Mouse (Mus musculus): ENCODE measurements around the gene Foxi1. TPM values are rescaled to one million over a fixed set of nuclear protein-coding genes. Genes with fewer than 3 reads are reported as not detected.
A peak's percentile ranks its signal among the peaks of the same experiment; 100 is the strongest.
"Not testable (repeated sequence)": the region's sequence is repeated elsewhere in the genome, so short reads cannot be mapped to it uniquely, and the experiment has no call there.

Gene Foxi1
- total RNA-seq (2021), result not detected

GRCm38 (mm10) chr11:34207989-34208388, at the start of gene Foxi1:
Foxi1 (minus strand) TSS chr11:34208089.
- intact Hi-C loops (cut with DNase I), result no loop called here

DNA sequence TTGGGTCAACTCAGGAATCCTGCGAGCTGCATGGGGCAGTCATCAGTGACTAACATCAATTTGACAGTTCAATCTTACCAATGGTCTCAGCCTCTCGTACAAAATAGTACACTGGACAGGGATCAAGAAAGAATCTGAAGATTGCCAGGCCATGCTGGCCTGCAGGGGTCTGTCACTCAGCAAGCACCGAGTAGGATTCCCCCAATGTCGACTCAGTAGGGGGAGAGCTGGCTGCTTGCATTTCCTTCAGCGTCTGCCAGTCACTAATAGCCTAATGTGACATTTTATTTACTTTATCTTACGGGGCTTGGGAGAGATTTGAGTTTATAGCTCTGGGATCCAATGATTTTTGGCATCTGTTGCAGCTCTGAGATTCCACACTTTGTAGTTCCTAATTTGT, 35.1 kb upstream of the Foxi1 start:
- intact Hi-C loops (cut with DNase I), result no loop called here
- DNase-seq, result no peak

More at GRCm38 (mm10) chr11:34207989-34208388, at the start of gene Foxi1:
- DNase-seq, result no peak

DNA sequence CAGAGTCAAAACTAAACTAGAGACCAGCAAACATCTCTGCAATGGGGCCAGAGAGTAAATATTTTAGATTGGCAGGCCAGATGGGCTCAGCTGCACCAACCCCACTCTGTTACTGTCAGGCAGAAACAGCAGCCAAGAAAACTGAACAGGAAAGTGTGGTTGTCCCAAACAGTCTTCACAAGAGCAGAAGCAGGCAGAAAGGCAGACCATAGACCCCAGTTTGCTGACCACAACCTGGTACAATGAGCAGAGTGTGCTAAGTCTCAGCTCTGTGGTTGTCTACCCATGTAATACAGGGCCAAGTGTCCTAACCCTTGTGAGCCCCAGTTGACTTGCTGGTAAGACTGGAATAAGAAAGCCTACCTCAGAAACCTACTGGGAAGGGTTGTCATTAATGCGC, 32.4 kb upstream of the Foxi1 start:
- intact Hi-C loops (cut with DNase I), result no loop called here
- no peak for DNase-seq

DNA sequence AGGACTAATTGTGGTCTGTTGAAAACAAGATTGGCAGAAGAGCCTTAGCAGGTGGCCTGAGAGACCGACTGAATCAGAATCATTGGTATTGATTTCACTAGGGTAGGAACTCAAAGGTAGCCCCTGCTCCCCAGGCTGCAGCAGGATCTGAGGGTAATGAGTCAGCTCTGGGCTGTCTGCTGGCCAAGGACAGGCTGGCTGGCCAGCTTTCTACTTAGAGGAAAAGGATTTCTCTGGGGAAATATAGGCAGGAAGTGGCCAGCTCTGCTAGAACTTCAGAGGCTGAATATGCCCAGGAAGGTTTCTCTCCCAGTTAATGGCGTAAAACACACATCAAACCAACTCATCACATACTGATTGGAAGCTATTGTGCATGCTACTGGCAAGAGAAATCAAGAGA, 31.8 kb upstream of the Foxi1 start:
- peak; percentile 17 to 19 for DNase-seq
- intact Hi-C loops (cut with DNase I), result no loop called here

- no peak for DNase-seq
- intact Hi-C loops (cut with DNase I), result no loop called here
These were observed 29.0 kb upstream of the Foxi1 start for GRCm38 (mm10) chr11:34236885-34237284.

GRCm38 (mm10) chr11:34236091-34236759, 28.3 kb upstream of the Foxi1 start:
- peak in 1 of 2 experiments; percentile 10 for DNase-seq
- intact Hi-C loops (cut with DNase I), result no loop called here

GRCm38 (mm10) chr11:34228758-34229364, 21.0 kb upstream of the Foxi1 start:
- intact Hi-C loops (cut with DNase I), result loop anchor here (1.0 kb wide), 1 partner anchor 585 kb away; no protein-coding TSS in a partner anchor
- peak; percentile 45 to 77 for DNase-seq

DNA sequence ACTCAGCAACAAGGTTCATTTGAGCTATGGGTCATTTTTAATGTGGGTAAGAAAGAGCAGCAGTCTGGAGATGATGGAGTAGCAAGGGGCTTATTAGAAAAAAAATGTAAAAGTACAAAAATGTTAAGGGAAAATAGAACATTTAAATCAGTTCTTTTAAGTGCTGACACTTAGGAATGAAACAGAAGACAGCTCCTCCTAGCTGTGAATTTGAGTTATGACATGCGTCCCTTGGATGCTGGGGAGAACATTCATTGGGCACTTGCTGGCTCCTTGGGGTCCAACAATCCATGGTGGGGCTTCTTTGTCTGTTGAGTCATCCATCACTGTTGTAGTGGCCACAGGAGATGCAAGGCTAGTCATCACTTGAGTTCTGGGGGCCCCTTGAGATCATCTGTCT, 19.3 kb upstream of the Foxi1 start:
- no peak for DNase-seq
- intact Hi-C loops (cut with DNase I), result no loop called here

DNA sequence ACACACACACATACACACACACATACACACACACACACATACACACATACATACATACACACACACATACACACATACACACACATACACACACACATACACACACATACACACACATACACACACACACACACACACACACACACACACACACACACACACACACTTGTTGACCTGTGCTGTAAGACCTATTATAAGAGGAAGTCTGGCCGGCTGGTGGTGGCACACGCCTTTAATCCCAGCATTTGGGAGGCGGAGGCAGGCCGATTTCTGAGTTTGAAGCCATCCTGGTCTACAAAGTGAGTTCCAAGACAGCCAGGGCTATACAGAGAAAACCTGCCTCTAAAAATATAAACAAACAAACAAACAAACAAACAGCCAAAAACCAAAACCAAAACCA, 12.7 kb upstream of the Foxi1 start:
- intact Hi-C loops (cut with DNase I), result not testable (repeated sequence)

DNA sequence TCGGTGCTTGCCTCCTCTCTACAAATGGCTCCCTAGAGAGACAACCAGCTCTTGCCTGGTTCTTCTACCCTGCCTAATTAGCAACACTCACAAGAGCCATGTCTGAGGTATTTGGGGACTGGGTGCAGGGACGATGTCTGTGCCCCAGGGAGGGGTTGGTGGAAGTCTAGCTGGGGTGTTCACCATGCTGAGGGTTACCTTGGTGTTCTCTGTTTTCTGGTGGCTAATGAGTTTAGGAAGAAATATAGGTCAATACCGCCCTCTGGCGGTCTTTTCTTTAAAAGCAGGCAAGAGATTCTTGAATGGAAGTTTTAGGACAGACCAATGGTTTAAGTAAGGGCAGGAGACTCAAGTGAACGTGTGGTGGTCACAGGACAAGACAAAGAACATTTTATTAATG, 5.0 kb upstream of the Foxi1 start:
- intact Hi-C loops (cut with DNase I), result loop anchor here (1.0 to 10.0 kb wide), 4 partner anchors 64 to 258 kb away; no protein-coding TSS in a partner anchor
- DNase-seq, result peak; percentile 72 to 87

More for the DNA sequence above, 12.7 kb upstream of the Foxi1 start:
- not testable (repeated sequence) for DNase-seq

GRCm38 (mm10) chr11:34202769-34203168, 5.1 kb downstream of the Foxi1 start:
- peak in 1 of 2 experiments; percentile 27 for DNase-seq
- intact Hi-C loops (cut with DNase I), result no loop called here

- intact Hi-C loops (cut with DNase I), result no loop called here
- DNase-seq, result no peak
These were observed 12.7 kb downstream of the Foxi1 start for GRCm38 (mm10) chr11:34195142-34195541.

GRCm38 (mm10) chr11:34194158-34194941, 13.5 kb downstream of the Foxi1 start:
- DNase-seq, result no peak
- intact Hi-C loops (cut with DNase I), result loop anchor here (5.0 kb wide), 1 partner anchor 37 kb away; no protein-coding TSS in a partner anchor

- intact Hi-C loops (cut with DNase I), result loop anchor here (5.0 kb wide), 1 partner anchor 36 kb away; no protein-coding TSS in a partner anchor
- DNase-seq, result peak in 1 of 2 experiments; percentile 7
These were observed 14.2 kb downstream of the Foxi1 start for GRCm38 (mm10) chr11:34193658-34194057.

DNA sequence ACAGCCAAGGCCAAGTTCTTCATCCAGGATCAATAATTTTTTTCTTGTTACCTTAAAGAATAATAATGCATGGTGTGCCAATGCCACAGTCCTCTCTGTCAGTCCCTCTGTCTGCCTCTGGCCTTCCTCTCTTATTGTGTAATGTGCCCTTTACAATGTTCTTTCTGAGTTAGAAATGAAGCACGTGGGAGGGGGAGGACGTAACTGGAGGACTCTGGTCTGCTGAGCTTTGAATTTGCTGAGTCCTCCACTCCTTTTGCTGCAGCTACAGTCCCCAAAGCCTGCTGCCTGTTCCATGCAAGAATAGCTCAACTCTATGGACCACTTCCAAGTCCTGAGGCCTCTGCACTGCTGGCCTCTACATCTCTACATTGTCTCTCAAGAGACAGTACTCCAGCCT, 23.6 kb downstream of the Foxi1 start:
- intact Hi-C loops (cut with DNase I), result no loop called here
- peak; percentile 17 to 36 for DNase-seq

DNA sequence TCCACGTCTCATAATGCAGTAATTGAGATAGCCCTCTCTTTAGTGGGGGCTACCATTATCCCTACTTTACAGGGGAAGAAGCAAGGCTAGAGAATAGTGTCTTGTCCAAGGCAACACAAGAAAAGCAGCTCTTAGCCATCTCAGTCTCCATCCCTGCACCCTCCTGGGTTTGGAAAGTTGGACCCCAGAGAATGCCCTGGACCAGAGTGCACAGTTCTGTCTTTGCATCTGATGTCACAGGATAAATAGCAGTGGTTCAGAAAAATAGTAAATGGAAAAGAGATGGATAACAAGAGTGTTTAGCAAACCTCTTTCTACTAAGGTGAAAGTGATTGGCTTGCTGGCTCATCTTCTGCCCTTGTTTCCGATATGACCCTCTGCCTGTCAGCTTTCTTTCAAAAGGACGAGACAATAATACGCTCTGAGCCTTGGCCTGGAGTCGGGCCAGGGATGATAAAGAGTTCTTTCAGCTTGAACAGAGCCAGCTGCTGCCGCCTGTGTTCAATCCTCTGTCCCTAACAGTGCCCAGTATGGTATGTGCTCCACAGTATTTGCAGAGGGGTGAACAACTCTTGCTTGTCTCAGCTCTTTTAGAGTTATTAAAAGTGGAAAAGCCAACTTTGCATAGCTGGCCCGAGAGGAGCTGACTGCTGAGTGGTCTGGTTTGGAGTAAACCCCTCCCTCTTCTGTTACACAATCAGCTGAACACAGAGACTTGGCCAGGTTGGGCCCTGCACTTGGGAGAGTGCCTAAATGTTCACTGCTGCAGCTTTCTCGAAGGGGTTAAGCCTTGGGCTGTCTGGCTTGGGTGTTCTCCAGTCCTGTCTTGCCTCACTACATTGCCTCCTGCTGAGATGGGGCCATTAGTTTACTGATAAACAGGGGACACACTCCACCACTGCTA, 26.4 kb downstream of the Foxi1 start:
- peak; percentile 74 to 78 for DNase-seq
- intact Hi-C loops (cut with DNase I), result no loop called here

- intact Hi-C loops (cut with DNase I), result no loop called here
- no peak for DNase-seq
These were observed 29.1 kb downstream of the Foxi1 start for GRCm38 (mm10) chr11:34178752-34179151.

GRCm38 (mm10) chr11:34176371-34176770, 31.5 kb downstream of the Foxi1 start:
- DNase-seq, result no peak

GRCm38 (mm10) chr11:34171221-34171620, 36.7 kb downstream of the Foxi1 start:
- DNase-seq, result no peak
- intact Hi-C loops (cut with DNase I), result loop anchor here (2.0 kb wide), 1 partner anchor 20 kb away; no protein-coding TSS in a partner anchor

More at GRCm38 (mm10) chr11:34176371-34176770, 31.5 kb downstream of the Foxi1 start:
- intact Hi-C loops (cut with DNase I), result no loop called here

- DNase-seq, result peak; percentile 62 to 67
- intact Hi-C loops (cut with DNase I), result no loop called here
These were observed 38.4 kb downstream of the Foxi1 start for GRCm38 (mm10) chr11:34169464-34169894.

Data from heart, postnatal 10 days (tissue).